Mouse (Mus musculus) CH12.LX (cell line): ENCODE data around the gene Gpr155.

Experiments used
- CTCF ChIP-seq, 2 experiments: IDR thresholded peaks in 1 of 2; conservative IDR thresholded peaks in 1 of 2; 2 replicates each; pipeline ENCODE4 v1.5.1; 2011 to 2012; ENCODE audit warnings: low read depth in 2 of 2, low read length in 2 of 2, improper control_type of control experiment in 1 of 2, inconsistent platforms in 1 of 2, mild to moderate bottlenecking in 1 of 2, moderate library complexity in 1 of 2
- MXI1 ChIP-seq: IDR thresholded peaks from 2 replicates; pipeline ENCODE4 v1.6.1; 2011; ENCODE audit warnings: mild to moderate bottlenecking, low read depth, low read length, improper control_type of control experiment
- TCF12 ChIP-seq: IDR thresholded peaks from 2 replicates; pipeline ENCODE4 v1.6.1; 2014; ENCODE audit warnings: low read depth, mild to moderate bottlenecking, inconsistent platforms, low read length, improper control_type of control experiment
- UBTF ChIP-seq: IDR thresholded peaks from 2 replicates; pipeline ENCODE4 v1.6.1; 2012; ENCODE audit warnings: low read depth, mild to moderate bottlenecking, inconsistent platforms, low read length, improper control_type of control experiment, moderate library complexity

DNA sequence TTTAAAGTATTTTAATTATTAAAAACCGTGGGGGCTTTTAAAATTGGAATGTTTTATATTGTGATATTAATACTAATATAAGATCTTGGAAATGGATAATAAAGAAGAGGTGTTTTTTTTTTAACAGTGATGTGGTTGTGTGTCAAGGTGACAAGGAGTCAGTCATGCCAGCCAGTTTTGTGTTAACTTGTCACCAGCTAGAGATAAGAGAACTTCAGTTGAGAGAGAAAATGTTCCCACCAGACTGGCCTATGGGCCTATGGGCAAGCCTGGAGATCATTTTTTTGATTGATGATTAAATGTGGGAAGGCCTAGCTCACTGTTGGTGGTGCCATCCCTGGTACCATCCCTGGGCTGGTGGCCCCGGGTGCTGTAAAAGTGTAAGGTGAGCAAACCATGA lies 25.8 kb downstream of the Gpr155 start:
- TF ChIP-seq MXI1, result no peak
- no peak for TF ChIP-seq UBTF
- no peak for TF ChIP-seq TCF12
- no peak for TF ChIP-seq CTCF (conservative IDR thresholded peaks at IDR 0.05 in 1 of 2, IDR thresholded peaks at IDR 0.05 in 1 of 2; ENCODE audit: low read depth in 2 of 2, low read length in 2 of 2)
